Mouse (Mus musculus) MEL (cell line): ENCODE measurements at regions not wholly inside any gene's neighbourhood (a gene's known extent, or its start where the extent isn't known, plus 50 kb on each side); places are given as distances from the start of the nearest gene placed in this dataset.

Experiments
- CHD2 ChIP-seq: IDR thresholded peaks from 2 replicates; pipeline ENCODE4 v1.6.1; 2011; ENCODE audit warnings: low read length, improper control_type of control experiment
- CTCF ChIP-seq, 3 experiments: IDR thresholded peaks in 2 of 3; conservative IDR thresholded peaks in 1 of 3; 2 replicates each; pipeline ENCODE4 v1.5.1; 2011 to 2012; ENCODE audit warnings: low read length in 3 of 3, low read depth in 2 of 3, mild to moderate bottlenecking in 2 of 3, improper control_type of control experiment in 1 of 3, inconsistent platforms in 1 of 3, mixed read lengths in 1 of 3, moderate library complexity in 1 of 3; ENCODE audit not compliant: control insufficient read depth in 1 of 3, insufficient read depth in 1 of 3, poor library complexity in 1 of 3, severe bottlenecking in 1 of 3
- ETS1 ChIP-seq: IDR thresholded peaks from 2 replicates; pipeline ENCODE4 v1.6.1; 2012; ENCODE audit warnings: low read depth, mild to moderate bottlenecking, inconsistent platforms, low read length, improper control_type of control experiment, moderate library complexity
- MEF2A ChIP-seq: IDR thresholded peaks from 2 replicates; pipeline ENCODE4 v1.6.1; 2014; ENCODE audit warnings: low read depth, mild to moderate bottlenecking, inconsistent platforms, low read length, improper control_type of control experiment; ENCODE audit not compliant: poor library complexity, insufficient replicate concordance, severe bottlenecking; ENCODE audit errors: extremely low read depth
- NELFE ChIP-seq: IDR thresholded peaks from 2 replicates; pipeline ENCODE4 v1.6.1; 2011; ENCODE audit warnings: low read depth, low read length, improper control_type of control experiment
- POLR2A ChIP-seq, 2 experiments: IDR thresholded peaks; 2 replicates each; pipeline ENCODE4 v1.6.1; 2011 to 2012; ENCODE audit warnings: low read length in 2 of 2, mild to moderate bottlenecking in 2 of 2, control low read depth in 1 of 2, improper control_type of control experiment in 1 of 2, low read depth in 1 of 2, moderate library complexity in 1 of 2; ENCODE audit not compliant: control insufficient read depth in 1 of 2, insufficient read depth in 1 of 2, poor library complexity in 1 of 2
- POLR2AphosphoS2 ChIP-seq: IDR thresholded peaks from 2 replicates; pipeline ENCODE4 v1.6.1; 2011; ENCODE audit warnings: low read length, improper control_type of control experiment
- ZC3H11A ChIP-seq: IDR thresholded peaks from 2 replicates; pipeline ENCODE4 v1.6.1; 2012; ENCODE audit warnings: low read depth, mild to moderate bottlenecking, inconsistent platforms, low read length, improper control_type of control experiment

DNA sequence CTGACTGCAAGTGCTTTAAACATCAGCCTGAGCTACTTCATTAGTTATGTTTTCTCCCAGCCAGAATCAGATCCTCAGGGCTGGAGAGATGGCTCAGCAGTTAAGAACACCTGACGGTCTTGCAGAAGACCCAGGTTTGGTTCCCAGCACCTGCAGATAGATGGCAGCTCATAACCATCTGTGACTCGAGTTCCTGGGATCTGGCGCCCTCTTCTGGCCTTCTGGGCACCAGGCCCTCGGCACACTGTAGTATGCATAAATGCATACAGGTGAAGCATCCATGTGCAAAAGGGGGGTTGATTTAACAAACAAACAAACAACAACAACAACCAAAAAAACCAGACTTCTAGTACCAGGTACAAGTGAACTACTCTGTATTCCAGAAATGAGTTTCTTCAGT, 297.7 kb upstream of the Tgfbr2 start:
- TF ChIP-seq POLR2A (IDR thresholded peaks at IDR 0.05; ENCODE audit: control insufficient read depth in 1 of 2, insufficient read depth in 1 of 2, low read depth in 1 of 2, low read length in 2 of 2, poor library complexity in 1 of 2) (no peak), ETS1 (no peak), CTCF (IDR thresholded peaks at IDR 0.05 in 2 of 3, conservative IDR thresholded peaks at IDR 0.05 in 1 of 3; ENCODE audit: control insufficient read depth in 1 of 3, insufficient read depth in 1 of 3, low read depth in 2 of 3, low read length in 3 of 3, poor library complexity in 1 of 3, severe bottlenecking in 1 of 3) (peak in 2 of 3 experiments; percentile 17 to 33; a peak in 4 of 6 replicates), MEF2A (no peak), ZC3H11A (no peak), NELFE (no peak), POLR2AphosphoS2 (no peak), CHD2 (no peak)
